Mouse (Mus musculus) intestine, embryonic 16.5 days (tissue): ENCODE data around the gene Med24. TPM values are rescaled to one million over a fixed set of nuclear protein-coding genes. Genes with fewer than 3 reads are reported as not detected.

Experiments used
- ATAC-seq: fragments of 200-750 bp; cut with Nextera tagmentation; 2 replicates; pipeline ENCODE4 v1.8.0; 2017; ENCODE audit warnings: moderate TSS enrichment, moderate library complexity
- H3K27ac ChIP-seq: fragments of 300-500 bp; sonication (generic); 2 replicates; pipeline ENCODE4 v1.5.1; 2014; ENCODE audit warnings: mild to moderate bottlenecking, low read length
- H3K27me3 ChIP-seq: fragments of 300-500 bp; sonication (generic); replicated peaks from 2 replicates; pipeline ENCODE4 v1.6.1; 2014; ENCODE audit warnings: low read length, control low read depth, mixed read lengths; ENCODE audit not compliant: control insufficient read depth, insufficient read depth
- H3K36me3 ChIP-seq: fragments of 300-500 bp; sonication (generic); 2 replicates; pipeline ENCODE4 v1.6.1; 2014; ENCODE audit warnings: low read length, control low read depth; ENCODE audit not compliant: control insufficient read depth, insufficient read depth
- H3K4me1 ChIP-seq: fragments of 300-500 bp; sonication (generic); 2 replicates; pipeline ENCODE4 v1.6.1; 2014; ENCODE audit warnings: low read length, control low read depth, mixed read lengths; ENCODE audit not compliant: control insufficient read depth, insufficient read depth
- H3K4me2 ChIP-seq: fragments of 300-500 bp; sonication (generic); 2 replicates; pipeline ENCODE4 v1.6.1; 2014; ENCODE audit warnings: low read depth, low read length, control low read depth
- H3K4me3 ChIP-seq: fragments of 300-500 bp; sonication (generic); 2 replicates; pipeline ENCODE4 v1.5.1; 2014; ENCODE audit warnings: mild to moderate bottlenecking, low read length
- H3K9ac ChIP-seq: fragments of 300-500 bp; sonication (generic); 2 replicates; pipeline ENCODE4 v1.6.1; 2014; ENCODE audit warnings: low read depth, low read length
- H3K9me3 ChIP-seq: fragments of 300-500 bp; sonication (generic); 2 replicates; pipeline ENCODE4 v1.6.1; 2016; ENCODE audit warnings: low read length, control low read depth; ENCODE audit not compliant: control insufficient read depth
- WGBS: fragments of 180-500 bp; shearing (Covaris S2); extraction: QIAGEN DNeasy Blood & Tissue Kit; methylation state at CpG from one replicate; pipeline ENCODE4 v1.1.7; 2014; 5-methylcytosine and 5-hydroxymethylcytosine counted together
- polyA plus RNA-seq: library from polyadenylated mRNA; unstranded; fragments of >200 nt; fragmentation: Nextera tagmentation; extraction: Ambion mirVana; gene quantifications from 2 replicates; pipeline ENCODE4 v1.2.1, GENCODE M21; 2015

Gene Med24
- polyA plus RNA-seq, 1 experiment from 2014 or later = 38.5 TPM

GRCm38 (mm10) chr11:98731134-98731533, 1.9 kb upstream of the Med24 start:
- H3K9ac ChIP-seq = no peak overlapping the region
- peaks cover 6% of the 10 kb centered on the region for H3K9me3 ChIP-seq
- H3K4me1 ChIP-seq = peaks cover 7% of the 10 kb centered on the region
- peak overlapping the region; percentile 28; the same call in 1 of the 2 replicates for H3K27ac ChIP-seq
- WGBS = 48% methylated on average over 5 of the region's 5 CpGs
- no peak overlapping the region for H3K4me2 ChIP-seq
- no peaks in the 10 kb centered on the region for H3K36me3 ChIP-seq
- peak; percentile 12; the same call in 1 of the 2 replicates for ATAC-seq
- no peaks in the 10 kb centered on the region for H3K27me3 ChIP-seq
- no peak overlapping the region for H3K4me3 ChIP-seq

DNA sequence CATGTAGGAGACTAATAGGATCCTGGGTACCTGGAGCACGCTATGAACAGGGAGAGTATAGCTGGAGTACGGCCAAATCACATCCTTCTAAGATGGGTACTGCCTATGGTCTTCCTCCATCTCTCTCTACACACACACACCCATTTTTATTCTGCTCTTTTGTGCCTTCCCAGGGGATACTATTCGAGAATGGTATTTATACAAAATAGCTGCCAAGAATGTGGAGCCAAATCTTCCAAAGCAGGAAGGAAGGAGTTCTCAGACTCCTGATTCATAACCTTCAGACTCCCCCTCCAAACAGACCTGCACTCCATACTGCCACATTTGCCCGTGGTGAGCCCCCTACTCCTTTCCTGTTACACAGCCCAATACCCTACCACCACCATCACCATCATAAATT, 1.5 kb upstream of the Med24 start:
- peaks cover 6% of the 10 kb centered on the region for H3K9me3 ChIP-seq
- H3K4me3 ChIP-seq = no peak overlapping the region
- H3K36me3 ChIP-seq = no peaks in the 10 kb centered on the region
- H3K9ac ChIP-seq = no peak overlapping the region
- H3K27ac ChIP-seq = peak overlapping the region; percentile 15; the same call in 1 of the 2 replicates
- WGBS = 65% methylated on average over 4 of the region's 4 CpGs
- no peak for ATAC-seq
- H3K4me1 ChIP-seq = peaks cover 7% of the 10 kb centered on the region
- no peaks in the 10 kb centered on the region for H3K27me3 ChIP-seq
- H3K4me2 ChIP-seq = no peak overlapping the region

- no peak overlapping the region for H3K4me3 ChIP-seq
- 90% methylated on average over 15 of the region's 15 CpGs for WGBS
- no peak for ATAC-seq
Measured at GRCm38 (mm10) chr11:98725926-98726506, 3.2 kb downstream of the Med24 start.

DNA sequence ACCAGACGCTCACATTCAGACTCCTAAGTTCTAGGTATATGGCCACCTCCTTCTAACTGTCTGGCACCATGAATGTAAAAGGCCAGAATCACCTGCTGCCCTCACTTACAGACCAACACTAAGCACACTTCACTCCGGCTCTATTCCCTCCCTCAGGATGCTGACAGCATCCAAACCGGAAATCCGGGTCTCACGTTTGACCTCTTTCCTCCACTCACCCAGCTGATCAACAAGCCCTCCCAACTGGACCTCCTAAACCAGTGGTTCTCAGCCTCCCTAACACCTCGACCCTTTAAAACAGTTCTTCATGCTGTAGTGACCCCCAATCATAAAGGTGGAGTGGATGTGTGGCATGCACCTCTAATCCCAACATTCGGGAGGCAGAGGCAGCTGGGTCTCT, 6.1 kb downstream of the Med24 start:
- Histone ChIP-seq H3K9me3 (no peaks in the 10 kb centered on the region), H3K27ac (no peak overlapping the region), H3K27me3 (no peaks in the 10 kb centered on the region), H3K4me1 (peaks cover 10% of the 10 kb centered on the region), H3K9ac (no peak overlapping the region), H3K4me2 (no peak overlapping the region), H3K36me3 (no peaks in the 10 kb centered on the region), H3K4me3 (no peak overlapping the region)
- 78% methylated on average over 7 of the region's 7 CpGs for WGBS
- ATAC-seq = no peak

More at GRCm38 (mm10) chr11:98725926-98726506, 3.2 kb downstream of the Med24 start:
- no peak overlapping the region for H3K27ac ChIP-seq
- peaks cover 16% of the 10 kb centered on the region for H3K4me1 ChIP-seq
- no peak overlapping the region for H3K9ac ChIP-seq
- no peaks in the 10 kb centered on the region for H3K9me3 ChIP-seq
- H3K4me2 ChIP-seq = no peak overlapping the region
- H3K36me3 ChIP-seq = no peaks in the 10 kb centered on the region
- H3K27me3 ChIP-seq = no peaks in the 10 kb centered on the region

- Histone ChIP-seq H3K4me1 (peaks cover 11% of the 10 kb centered on the region), H3K9ac (no peak overlapping the region), H3K4me2 (no peak overlapping the region), H3K27ac (peak overlapping the region; percentile 54), H3K4me3 (no peak overlapping the region), H3K36me3 (peaks cover 2% of the 10 kb centered on the region; the same call in 1 of the 2 replicates), H3K27me3 (no peaks in the 10 kb centered on the region), H3K9me3 (no peaks in the 10 kb centered on the region)
- WGBS = 51% methylated on average over 24 of the region's 24 CpGs
- peak; percentile 36 for ATAC-seq
Measured at GRCm38 (mm10) chr11:98721458-98722226, 7.6 kb downstream of the Med24 start.

- no peak overlapping the region for H3K4me2 ChIP-seq
- peaks cover 11% of the 10 kb centered on the region for H3K4me1 ChIP-seq
- peaks cover 2% of the 10 kb centered on the region; the same call in 1 of the 2 replicates for H3K36me3 ChIP-seq
- ATAC-seq = no peak
- H3K27me3 ChIP-seq = no peaks in the 10 kb centered on the region
- H3K9me3 ChIP-seq = no peaks in the 10 kb centered on the region
- H3K27ac ChIP-seq = no peak overlapping the region
- H3K4me3 ChIP-seq = no peak overlapping the region
- H3K9ac ChIP-seq = no peak overlapping the region
- 73% methylated on average over 2 of the region's 2 CpGs for WGBS
Measured at GRCm38 (mm10) chr11:98720756-98721155, 8.5 kb downstream of the Med24 start.

GRCm38 (mm10) chr11:98717904-98718303, 11.3 kb downstream of the Med24 start:
- ATAC-seq = no peak
- no peak overlapping the region for H3K4me2 ChIP-seq
- H3K9me3 ChIP-seq = no peaks in the 10 kb centered on the region
- no peak overlapping the region for H3K27ac ChIP-seq
- peaks cover 10% of the 10 kb centered on the region for H3K36me3 ChIP-seq
- H3K4me1 ChIP-seq = peaks cover 11% of the 10 kb centered on the region
- no peak overlapping the region for H3K4me3 ChIP-seq
- 28% methylated on average over 13 of the region's 13 CpGs for WGBS
- no peaks in the 10 kb centered on the region for H3K27me3 ChIP-seq
- no peak overlapping the region for H3K9ac ChIP-seq

DNA sequence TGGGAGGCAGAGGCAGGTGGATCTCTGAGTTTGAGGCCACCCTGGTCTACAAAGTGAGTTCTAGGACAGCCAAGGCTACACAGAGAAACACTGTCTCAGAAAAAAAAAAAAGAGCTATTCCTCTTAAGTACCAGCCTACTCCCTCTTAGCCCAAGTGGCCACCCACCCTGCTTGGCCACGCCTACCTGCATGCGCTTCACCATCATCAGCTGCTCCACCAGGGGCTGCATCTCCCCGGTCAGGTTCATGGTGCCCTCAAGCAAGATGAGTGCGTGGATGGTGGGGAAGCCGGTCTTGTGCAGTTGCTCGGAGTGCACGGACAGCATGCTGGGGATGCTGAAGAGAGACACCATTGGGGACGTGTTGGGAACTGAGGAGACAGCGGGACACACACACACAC, 13.3 kb downstream of the Med24 start:
- no peak for ATAC-seq
- H3K27me3 ChIP-seq = no peaks in the 10 kb centered on the region
- H3K9me3 ChIP-seq = no peaks in the 10 kb centered on the region
- H3K4me1 ChIP-seq = 0 out of 2 replicates have a peak, but pooled peaks cover 2% of the 10 kb centered on the region
- whole genome bisulfite sequencing = 92% methylated on average over 9 of the region's 9 CpGs
- no peak overlapping the region for H3K4me2 ChIP-seq
- peaks cover 10% of the 10 kb centered on the region for H3K36me3 ChIP-seq
- no peak overlapping the region for H3K4me3 ChIP-seq
- H3K9ac ChIP-seq = no peak overlapping the region
- no peak overlapping the region for H3K27ac ChIP-seq

- H3K4me3 ChIP-seq = no peak overlapping the region
- WGBS = 84% methylated on average over 12 of the region's 12 CpGs
- no peak overlapping the region for H3K27ac ChIP-seq
- no peak for ATAC-seq
- H3K9me3 ChIP-seq = no peaks in the 10 kb centered on the region
- no peak overlapping the region for H3K9ac ChIP-seq
- peaks cover 10% of the 10 kb centered on the region for H3K36me3 ChIP-seq
- no peaks in the 10 kb centered on the region for H3K27me3 ChIP-seq
- no peak overlapping the region for H3K4me2 ChIP-seq
- peaks cover 18% of the 10 kb centered on the region for H3K4me1 ChIP-seq
Measured at GRCm38 (mm10) chr11:98713703-98714102, 15.5 kb downstream of the Med24 start.
